12 mouse cellular contexts compared by ENCODE assay signal in genomic region chr5:118081996-118082395, GRCm38 (mm10). TPM values are rescaled to one million over a fixed set of nuclear protein-coding genes. Genes with fewer than 3 reads are reported as not detected.
DNase-seq lines count a peak whose midpoint lies in the region; ATAC-seq and TF ChIP-seq lines count a peak whose summit lies in the region.
"Had no signal": no experiment of that assay in that cellular context is flagged by ENCODE, and none has a peak within 500 bp of the region (broad histone marks: within the 10 kb centered on the region; RNA-seq: fewer than 3 reads in every experiment).

No protein-coding gene starts in this region.

- DNase-seq in gastrocnemius, adult 2 months: no peak
- no peak for DNase-seq in gastrocnemius, postnatal 14 days
- DNase-seq in spleen, postnatal 36 days (ENCODE audit: low spot score in 2 of 2): peak; percentile 56
- DNase-seq in spleen, postnatal 14 days (ENCODE audit: low spot score in 2 of 2): no peak
- no peak for DNase-seq in retina, embryonic 14.5 days (ENCODE audit: low spot score)
- no peak for DNase-seq in adrenal gland, adult 2 months
- DNase-seq: cerebellum, postnatal 10 days; heart, postnatal 4 days had no signal

- intact Hi-C loops in gastrocnemius, adult 2 months (cut with DNase I): no loop called here
- intact Hi-C loops in gastrocnemius, postnatal 14 days (cut with DNase I; ENCODE audit: low total_unique reads): no loop called here

- peak overlapping the region; percentile 50; the same call in 1 of the 2 replicates for H3K27ac ChIP-seq in gastrocnemius, adult 2 months
- H3K27ac ChIP-seq: liver, embryonic 14.5 days had no signal

- ATAC-seq in megakaryocyte, adult 5-6 weeks (ENCODE audit: poor library complexity, severe bottlenecking): peak; percentile 79
- ATAC-seq in frontal cortex, adult (ENCODE audit: low TSS enrichment): no peak

- no peak for TF ChIP-seq CTCF in gastrocnemius, adult 2 months (IDR thresholded peaks at IDR 0.05)

- H3K4me3 ChIP-seq in gastrocnemius, adult 2 months: no peak overlapping the region
- H3K4me3 ChIP-seq: layer of hippocampus, adult 2 months had no signal

RNA-seq across cellular contexts. Expression of gene Tesc, which starts 54.5 kb away (rescaled TPM):
- under 1 TPM; 0.59 to 0.64 TPM for total RNA-seq in gastrocnemius, adult 2 months (2021)
- total RNA-seq in gastrocnemius, postnatal 14 days (2021): 1 to 10 TPM in 1 of 2 experiments, under 1 TPM in 1; 0.78 to 1.4 TPM
- 1.8 and 4.2 TPM in 2 replicates for total RNA-seq in megakaryocyte, adult 5-6 weeks (2015)
- total RNA-seq in megakaryocyte, adult 5-6 weeks (2017): 2.2 and 2.4 TPM in 2 replicates
- 100 to 1,000 TPM; 109 to 185 TPM for total RNA-seq in adrenal gland, adult 2 months (2021)
- polyA plus RNA-seq in adrenal gland, adult 2 months (2012; rRNA removed): 737 and 1,088 TPM in 2 replicates

Comparison
In these comparisons a context has a peak if more than half of its experiments do, and no peak if none do; other contexts are left out.
1. DNase-seq: peak in spleen, postnatal 36 days (2 of 2); none in gastrocnemius, adult 2 months (single experiment), gastrocnemius, postnatal 14 days (single experiment), spleen, postnatal 14 days (0 of 2), retina, embryonic 14.5 days (single experiment) and adrenal gland, adult 2 months (single experiment).
2. RNA of gene Tesc, which starts 54.5 kb away (total RNA-seq): 109 to 185 TPM in adrenal gland, adult 2 months; 1.8 to 4.2 TPM in megakaryocyte, adult 5-6 weeks, 0.78 to 1.4 TPM in gastrocnemius, postnatal 14 days and 0.59 to 0.64 TPM in gastrocnemius, adult 2 months; every median in the first group is over 10 times any median in the second.